In the genomic region with DNA sequence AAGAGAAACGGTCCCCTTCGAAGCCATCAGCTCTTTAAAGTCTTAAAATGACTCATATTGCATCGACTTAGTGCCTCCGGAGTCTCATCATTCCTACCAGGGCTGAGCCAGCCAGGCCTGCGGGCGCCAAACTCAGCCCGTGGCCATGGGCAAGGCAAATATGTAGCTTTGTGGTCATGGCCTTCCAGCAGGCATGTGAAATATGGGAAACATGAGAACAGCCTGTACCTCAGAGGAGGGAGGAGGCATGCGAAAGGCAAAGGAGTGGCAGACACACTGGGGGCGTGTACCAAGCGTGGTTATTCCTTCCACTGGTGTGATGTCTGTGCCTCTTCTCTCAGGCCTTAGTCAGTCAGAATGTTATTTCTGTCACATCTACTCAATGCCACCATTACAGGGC, we compare ENCODE assay signal across 31 mouse cellular contexts.
DNase-seq lines count a peak whose midpoint lies in the region; ATAC-seq lines count a peak whose summit lies in the region.
"Had no signal": no experiment of that assay in that cellular context is flagged by ENCODE, and none has a peak within 500 bp of the region (broad histone marks: within the 10 kb centered on the region; RNA-seq: fewer than 3 reads in every experiment).

No protein-coding gene starts in this region.

- H3K9ac ChIP-seq in embryonic facial prominence, embryonic 15.5 days, result no peak overlapping the region
- H3K9ac ChIP-seq: hindbrain, embryonic 12.5 days; liver, embryonic 14.5 days; midbrain, embryonic 15.5 days had no signal

- H3K27me3 ChIP-seq in megakaryocyte, embryonic 14.5 days (replicated peaks), result no peaks in the 10 kb centered on the region
- no peaks in the 10 kb centered on the region; the same call in 1 of the 2 replicates for H3K27me3 ChIP-seq in embryonic facial prominence, embryonic 15.5 days
- no peaks in the 10 kb centered on the region for H3K27me3 ChIP-seq in forebrain, embryonic 10.5 days (ENCODE audit: poor library complexity, severe bottlenecking)
- H3K27me3 ChIP-seq: CH12.LX; hindbrain, embryonic 12.5 days; midbrain, embryonic 15.5 days had no signal

- DNase-seq in gastrocnemius, adult 18-20 months (ENCODE audit: low spot score), result peak; percentile 61
- no peak for DNase-seq in gastrocnemius, postnatal 10 days
- DNase-seq in skeletal muscle tissue, adult 2 months (ENCODE audit: low read depth, low spot score), result peak; percentile 72
- DNase-seq in forebrain, embryonic 10.5 days (ENCODE audit: extremely low spot score, low spot score), result no peak
- DNase-seq: adrenal gland, postnatal 25 days; cerebellum, adult 11-12 months; cerebellum, adult 9-11 months; embryo, embryonic 11 days; heart, postnatal 36 days; kidney, adult 8-10 months; kidney, postnatal 10 days; layer of hippocampus, postnatal 36 days; liver; lung, adult 2 months; lung, postnatal 10 days; thymus, adult 18-20 months; thymus, postnatal 25 days had no signal

- peaks cover 5% of the 10 kb centered on the region; the same call in 1 of the 2 replicates for H3K9me3 ChIP-seq in megakaryocyte, embryonic 14.5 days
- no peaks in the 10 kb centered on the region for H3K9me3 ChIP-seq in embryonic facial prominence, embryonic 15.5 days (replicated peaks)
- no peaks in the 10 kb centered on the region for H3K9me3 ChIP-seq in forebrain, embryonic 10.5 days
- H3K9me3 ChIP-seq: hindbrain, embryonic 12.5 days; midbrain, embryonic 10.5 days; midbrain, embryonic 15.5 days had no signal

- H3K4me2 ChIP-seq in embryonic facial prominence, embryonic 15.5 days (replicated peaks), result no peak overlapping the region
- H3K4me2 ChIP-seq: hindbrain, embryonic 12.5 days; midbrain, embryonic 15.5 days had no signal

- peaks cover 28% of the 10 kb centered on the region for H3K36me3 ChIP-seq in megakaryocyte, embryonic 14.5 days (replicated peaks; ENCODE audit: low read length)
- H3K36me3 ChIP-seq in embryonic facial prominence, embryonic 15.5 days, result no peaks in the 10 kb centered on the region
- no peaks in the 10 kb centered on the region for H3K36me3 ChIP-seq in forebrain, embryonic 10.5 days (replicated peaks)
- H3K36me3 ChIP-seq: hindbrain, embryonic 12.5 days; midbrain, embryonic 10.5 days; midbrain, embryonic 15.5 days had no signal

- peaks cover 67% of the 10 kb centered on the region for H3K4me1 ChIP-seq in megakaryocyte, embryonic 14.5 days
- no peaks in the 10 kb centered on the region; the same call in 1 of the 2 replicates for H3K4me1 ChIP-seq in embryonic facial prominence, embryonic 15.5 days
- peaks cover 22% of the 10 kb centered on the region for H3K4me1 ChIP-seq in forebrain, embryonic 10.5 days
- H3K4me1 ChIP-seq: hindbrain, embryonic 12.5 days; midbrain, embryonic 15.5 days had no signal

- 0 out of 2 replicates have a peak overlapping the region, but pooled peaks have one; percentile 36 for H3K27ac ChIP-seq in embryonic facial prominence, embryonic 15.5 days (replicated peaks)
- H3K27ac ChIP-seq in forebrain, embryonic 10.5 days, result no peak overlapping the region
- H3K27ac ChIP-seq: hindbrain, embryonic 12.5 days; liver, embryonic 14.5 days; macrophage; midbrain, embryonic 10.5 days; midbrain, embryonic 15.5 days; stomach, postnatal 0 days had no signal

- WGBS in embryonic facial prominence, embryonic 15.5 days, result 40% methylated on average over 10 of the region's 10 CpGs
- WGBS in forebrain, embryonic 10.5 days, result 93% methylated on average over 10 of the region's 10 CpGs

- no peak for ATAC-seq in megakaryocyte, adult 5-6 weeks (ENCODE audit: poor library complexity, severe bottlenecking)
- peak; percentile 83 for ATAC-seq in embryonic facial prominence, embryonic 15.5 days (ENCODE audit: insufficient number of reproducible peaks, low FRiP score, low TSS enrichment, low read depth)
- no peak for ATAC-seq in activated CD4-positive, CD25-positive, alpha-beta regulatory T cell, adult 4 months
- ATAC-seq: forebrain, embryonic 16.5 days; intestine, embryonic 16.5 days; midbrain, embryonic 15.5 days; Patski had no signal

- H3K4me3 ChIP-seq in megakaryocyte, embryonic 14.5 days (replicated peaks), result peak overlapping the region; percentile 6
- no peak overlapping the region for H3K4me3 ChIP-seq in embryonic facial prominence, embryonic 15.5 days (replicated peaks)
- H3K4me3 ChIP-seq in forebrain, embryonic 10.5 days, result no peak overlapping the region
- H3K4me3 ChIP-seq: hindbrain, embryonic 12.5 days; midbrain, embryonic 10.5 days; midbrain, embryonic 15.5 days had no signal

Comparison
In these comparisons a context has a peak if more than half of its experiments do, and no peak if none do; other contexts are left out.
1. DNase-seq: peak in gastrocnemius, adult 18-20 months (single experiment) and skeletal muscle tissue, adult 2 months (single experiment); none in gastrocnemius, postnatal 10 days (single experiment) and forebrain, embryonic 10.5 days (single experiment).